Mouse (Mus musculus) liver, adult 2 months (tissue): Measurements from ENCODE around the gene Zmynd11.
A peak's percentile ranks its signal among the peaks of the same experiment; 100 is the strongest.

ENCODE experiments used
- CTCF ChIP-seq: fragments of 200-500 bp; IDR thresholded peaks from 2 replicates; pipeline ENCODE4 v1.5.1; 2011; ENCODE audit warnings: low read depth, low read length, control low read depth
- POLR2A ChIP-seq: fragments of 200-500 bp; IDR thresholded peaks from 2 replicates; pipeline ENCODE4 v1.6.1; 2011; ENCODE audit warnings: low read length, control low read depth; ENCODE audit not compliant: insufficient read depth; ENCODE audit errors: extremely low read depth

GRCm38 (mm10) chr13:9763828-9764645 lies 1.1 kb downstream of the Zmynd11 start:
- 0 out of 2 replicates have a peak, but pooled peaks have one; percentile 20 for TF ChIP-seq POLR2A
- TF ChIP-seq CTCF: no peak
